Mouse (Mus musculus): ENCODE results near the gene Cpeb2. TPM values are rescaled to one million over a fixed set of nuclear protein-coding genes. Genes with fewer than 3 reads are reported as not detected.

The Cpeb2 gene
- polyA plus RNA-seq, 1 experiment from 2014 or later: 1.4 TPM

DNA sequence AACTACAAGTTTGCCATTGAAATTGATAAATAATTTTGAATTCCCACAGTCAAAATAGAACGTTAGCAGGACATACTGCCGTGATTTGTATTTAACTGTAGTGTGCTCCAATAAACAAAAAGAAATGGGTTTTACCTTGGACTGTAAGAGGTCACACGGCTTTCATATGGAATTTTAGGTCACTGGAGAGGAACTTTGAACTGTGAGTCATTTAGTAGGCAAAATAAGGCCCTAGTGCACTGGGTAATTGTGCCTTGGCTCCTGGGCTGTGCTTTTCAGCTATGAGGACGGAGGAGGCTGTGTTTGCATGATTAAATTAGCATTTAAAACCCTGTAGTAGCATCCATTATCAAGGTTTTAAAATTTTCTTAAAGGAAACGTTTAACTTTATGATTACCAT, 3.0 kb downstream of the Cpeb2 start:
- H3K27ac ChIP-seq (ENCODE audit: low read length): no peak overlapping the region
- H3K4me1 ChIP-seq (ENCODE audit: insufficient read depth, low read length): peaks cover 3% of the 10 kb centered on the region; the same call in 1 of the 2 replicates
- peaks cover 12% of the 10 kb centered on the region for H3K27me3 ChIP-seq (ENCODE audit: insufficient read depth, low read length)
- no peaks in the 10 kb centered on the region for H3K36me3 ChIP-seq (ENCODE audit: insufficient read depth, low read length)
- no peak overlapping the region for H3K9ac ChIP-seq (replicated peaks; ENCODE audit: low read length)
- no peak for ATAC-seq (ENCODE audit: low FRiP score, low TSS enrichment)
- no peaks in the 10 kb centered on the region for H3K9me3 ChIP-seq (ENCODE audit: low read length)
- WGBS: 35% methylated on average over 5 of the region's 5 CpGs
- peak overlapping the region; percentile 98 for H3K4me2 ChIP-seq (replicated peaks; ENCODE audit: low read depth, low read length)
- peak overlapping the region; percentile 77 for H3K4me3 ChIP-seq (ENCODE audit: low read length)

DNA sequence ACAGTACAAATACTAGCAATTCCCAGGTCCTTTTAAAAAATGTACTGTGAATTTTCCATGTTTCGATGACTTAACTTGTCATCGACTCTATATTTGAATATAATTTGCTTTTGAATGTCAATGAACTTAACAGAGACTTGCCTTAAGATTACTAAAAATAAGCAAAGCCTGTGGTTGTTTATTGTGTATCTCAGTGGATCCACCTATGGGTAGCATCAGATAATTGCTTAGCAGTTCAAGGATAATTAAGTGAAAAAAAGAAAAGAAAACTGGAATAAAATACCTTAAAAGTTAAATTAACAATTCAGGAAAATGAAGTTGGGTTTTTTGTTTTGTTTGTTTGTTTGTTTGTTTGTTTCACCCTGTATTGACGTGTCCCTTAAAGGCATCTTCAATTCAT, 3.5 kb downstream of the Cpeb2 start:
- 70% methylated on average over 3 of the region's 3 CpGs for WGBS
- Histone ChIP-seq H3K36me3 (ENCODE audit: insufficient read depth, low read length) (no peaks in the 10 kb centered on the region), H3K27me3 (ENCODE audit: insufficient read depth, low read length) (peaks cover 7% of the 10 kb centered on the region; the same call in 1 of the 2 replicates), H3K4me1 (ENCODE audit: insufficient read depth, low read length) (peaks cover 3% of the 10 kb centered on the region; the same call in 1 of the 2 replicates), H3K9me3 (ENCODE audit: low read length) (no peaks in the 10 kb centered on the region), H3K4me3 (ENCODE audit: low read length) (no peak overlapping the region), H3K4me2 (replicated peaks; ENCODE audit: low read depth, low read length) (no peak overlapping the region), H3K9ac (replicated peaks; ENCODE audit: low read length) (no peak overlapping the region), H3K27ac (ENCODE audit: low read length) (no peak overlapping the region)
- no peak for ATAC-seq (ENCODE audit: low FRiP score, low TSS enrichment)

DNA sequence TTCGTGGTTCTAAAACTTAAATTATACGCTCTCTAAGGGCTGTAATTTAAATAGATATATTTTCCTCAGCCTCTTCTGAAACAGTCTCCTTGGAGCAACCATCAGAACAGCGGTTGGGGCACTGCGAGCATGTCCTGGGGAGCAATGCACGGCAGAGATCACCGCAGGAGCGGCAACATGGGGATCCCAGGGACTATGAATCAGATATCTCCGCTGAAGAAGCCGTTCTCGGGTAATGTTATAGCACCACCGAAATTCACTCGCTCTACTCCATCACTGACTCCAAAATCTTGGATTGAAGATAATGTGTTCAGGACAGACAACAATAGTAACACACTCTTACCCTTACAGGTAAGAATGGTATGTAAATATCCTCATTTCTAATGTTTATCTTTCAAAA, 4.3 kb downstream of the Cpeb2 start:
- Histone ChIP-seq H3K27me3 (ENCODE audit: insufficient read depth, low read length) (peaks cover 6% of the 10 kb centered on the region; the same call in 1 of the 2 replicates), H3K9me3 (ENCODE audit: low read length) (no peaks in the 10 kb centered on the region), H3K4me3 (ENCODE audit: low read length) (no peak overlapping the region), H3K4me2 (replicated peaks; ENCODE audit: low read depth, low read length) (no peak overlapping the region), H3K36me3 (ENCODE audit: insufficient read depth, low read length) (no peaks in the 10 kb centered on the region), H3K27ac (ENCODE audit: low read length) (no peak overlapping the region), H3K4me1 (ENCODE audit: insufficient read depth, low read length) (peaks cover 3% of the 10 kb centered on the region; the same call in 1 of the 2 replicates), H3K9ac (replicated peaks; ENCODE audit: low read length) (no peak overlapping the region)
- ATAC-seq (ENCODE audit: low FRiP score, low TSS enrichment): no peak
- WGBS: 71% methylated on average over 12 of the region's 12 CpGs

DNA sequence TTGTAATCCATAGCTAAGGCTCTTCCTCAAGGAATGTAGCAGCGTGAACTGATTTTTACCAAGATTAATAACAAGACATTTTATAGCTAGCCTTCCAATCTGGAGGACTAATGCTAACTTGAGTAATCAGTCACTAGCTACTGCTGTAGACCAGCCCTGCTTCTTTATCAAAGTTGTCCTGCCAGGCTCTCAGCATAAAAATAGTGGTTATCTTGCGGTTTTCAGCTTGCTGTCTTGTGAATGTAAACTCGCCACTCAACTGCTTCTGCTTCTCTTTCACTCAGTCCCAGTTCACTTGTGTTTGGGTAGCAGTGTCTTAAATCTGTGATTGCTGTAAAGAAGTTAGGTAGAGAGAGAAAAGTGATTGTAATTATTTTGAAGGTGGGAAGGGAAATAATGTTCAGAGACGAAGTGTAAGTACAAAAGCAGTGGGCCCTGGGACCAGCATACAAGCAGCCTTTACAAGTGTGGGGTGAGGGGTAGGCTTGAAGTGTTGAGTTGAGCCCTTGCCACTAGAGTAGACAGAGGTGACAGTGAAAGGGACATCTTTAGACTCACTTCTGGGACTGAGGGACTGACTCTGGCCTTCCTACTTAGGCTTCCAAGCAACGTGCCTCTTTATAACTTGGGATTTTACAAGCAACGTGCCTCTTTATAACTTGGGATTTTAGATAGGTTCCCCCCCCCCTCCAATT, 6.3 kb downstream of the Cpeb2 start:
- H3K9ac ChIP-seq (replicated peaks; ENCODE audit: low read length): no peak overlapping the region
- H3K4me3 ChIP-seq (ENCODE audit: low read length): no peak overlapping the region
- H3K9me3 ChIP-seq (ENCODE audit: low read length): no peaks in the 10 kb centered on the region
- H3K27ac ChIP-seq (ENCODE audit: low read length): no peak overlapping the region
- peaks cover 6% of the 10 kb centered on the region; the same call in 1 of the 2 replicates for H3K27me3 ChIP-seq (ENCODE audit: insufficient read depth, low read length)
- peaks cover 3% of the 10 kb centered on the region; the same call in 1 of the 2 replicates for H3K4me1 ChIP-seq (ENCODE audit: insufficient read depth, low read length)
- no peak for ATAC-seq (ENCODE audit: low FRiP score, low TSS enrichment)
- 89% methylated on average over 6 of the region's 6 CpGs for WGBS
- no peak overlapping the region for H3K4me2 ChIP-seq (replicated peaks; ENCODE audit: low read depth, low read length)
- H3K36me3 ChIP-seq (ENCODE audit: insufficient read depth, low read length): no peaks in the 10 kb centered on the region

DNA sequence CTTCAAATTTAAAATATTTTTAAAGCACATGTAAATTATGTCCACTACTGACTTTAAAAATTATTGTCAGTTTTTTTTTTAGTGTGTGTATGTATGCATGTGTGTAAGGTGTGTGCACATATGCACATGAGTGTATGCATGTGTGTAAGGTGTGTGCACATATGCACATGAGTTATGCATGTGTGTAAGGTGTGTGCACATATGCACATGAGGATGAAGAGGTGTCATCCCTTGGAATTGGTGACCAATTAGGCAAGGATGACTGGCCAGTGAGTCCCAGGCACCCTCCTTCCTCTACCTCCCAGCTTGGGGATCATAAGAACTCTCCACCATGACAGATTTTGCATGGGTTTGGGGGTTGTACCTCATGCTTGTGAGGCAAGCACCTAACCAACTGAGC, 7.8 kb downstream of the Cpeb2 start:
- ATAC-seq (ENCODE audit: low FRiP score, low TSS enrichment): no peak
- Histone ChIP-seq H3K27me3 (ENCODE audit: insufficient read depth, low read length) (peaks cover 6% of the 10 kb centered on the region; the same call in 1 of the 2 replicates), H3K9me3 (ENCODE audit: low read length) (no peaks in the 10 kb centered on the region), H3K4me1 (ENCODE audit: insufficient read depth, low read length) (peaks cover 3% of the 10 kb centered on the region; the same call in 1 of the 2 replicates), H3K9ac (replicated peaks; ENCODE audit: low read length) (no peak overlapping the region), H3K4me3 (ENCODE audit: low read length) (no peak overlapping the region), H3K36me3 (ENCODE audit: insufficient read depth, low read length) (peaks cover 3% of the 10 kb centered on the region; the same call in 1 of the 2 replicates), H3K27ac (ENCODE audit: low read length) (no peak overlapping the region), H3K4me2 (replicated peaks; ENCODE audit: low read depth, low read length) (no peak overlapping the region)

DNA sequence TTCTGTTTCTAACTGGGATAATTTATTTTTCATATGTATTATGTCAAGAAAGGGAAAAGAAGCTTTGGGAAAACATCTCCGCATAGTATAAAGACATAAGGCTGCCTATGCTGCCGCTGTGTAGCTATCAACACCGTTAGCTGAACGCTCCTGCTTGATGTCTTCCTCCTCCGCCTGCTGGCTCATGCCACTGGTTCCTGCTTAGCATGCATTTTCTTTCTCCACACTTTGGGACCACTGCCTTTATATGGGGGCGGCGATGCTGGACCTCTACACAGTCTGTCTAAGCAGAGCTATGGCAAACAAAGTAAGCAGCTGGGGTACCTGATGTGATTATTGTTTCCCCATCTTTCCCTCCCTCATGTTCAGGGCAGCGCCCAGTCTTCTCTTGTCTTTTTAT, 13.3 kb downstream of the Cpeb2 start:
- Histone ChIP-seq H3K4me1 (ENCODE audit: insufficient read depth, low read length) (no peaks in the 10 kb centered on the region), H3K9me3 (ENCODE audit: low read length) (no peaks in the 10 kb centered on the region), H3K36me3 (ENCODE audit: insufficient read depth, low read length) (peaks cover 3% of the 10 kb centered on the region; the same call in 1 of the 2 replicates), H3K9ac (replicated peaks; ENCODE audit: low read length) (no peak overlapping the region), H3K4me3 (ENCODE audit: low read length) (no peak overlapping the region), H3K27me3 (ENCODE audit: insufficient read depth, low read length) (no peaks in the 10 kb centered on the region), H3K4me2 (replicated peaks; ENCODE audit: low read depth, low read length) (no peak overlapping the region), H3K27ac (ENCODE audit: low read length) (no peak overlapping the region)
- ATAC-seq (ENCODE audit: low FRiP score, low TSS enrichment): no peak
- WGBS: 81% methylated on average over 8 of the region's 8 CpGs

DNA sequence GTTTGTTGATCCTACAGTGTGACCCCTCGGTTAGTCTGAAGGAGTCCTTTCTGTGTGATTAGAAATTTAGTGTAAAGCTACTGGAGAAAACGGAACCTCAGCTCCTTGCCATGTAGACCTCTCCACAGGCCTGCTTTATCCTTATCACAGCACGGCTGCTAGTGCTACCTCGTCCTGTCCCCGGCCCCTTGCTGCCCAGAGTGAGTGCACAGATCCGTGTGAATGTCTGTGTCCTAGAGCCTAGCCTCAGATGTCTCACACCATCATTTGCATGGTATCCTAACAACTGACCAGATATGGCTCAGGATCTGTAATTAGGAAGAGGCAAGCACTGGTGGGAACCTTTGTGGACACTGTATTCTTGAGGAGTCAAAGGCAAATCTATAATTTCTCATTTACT, 14.0 kb downstream of the Cpeb2 start:
- Histone ChIP-seq H3K9me3 (ENCODE audit: low read length) (no peaks in the 10 kb centered on the region), H3K36me3 (ENCODE audit: insufficient read depth, low read length) (peaks cover 3% of the 10 kb centered on the region; the same call in 1 of the 2 replicates)

DNA sequence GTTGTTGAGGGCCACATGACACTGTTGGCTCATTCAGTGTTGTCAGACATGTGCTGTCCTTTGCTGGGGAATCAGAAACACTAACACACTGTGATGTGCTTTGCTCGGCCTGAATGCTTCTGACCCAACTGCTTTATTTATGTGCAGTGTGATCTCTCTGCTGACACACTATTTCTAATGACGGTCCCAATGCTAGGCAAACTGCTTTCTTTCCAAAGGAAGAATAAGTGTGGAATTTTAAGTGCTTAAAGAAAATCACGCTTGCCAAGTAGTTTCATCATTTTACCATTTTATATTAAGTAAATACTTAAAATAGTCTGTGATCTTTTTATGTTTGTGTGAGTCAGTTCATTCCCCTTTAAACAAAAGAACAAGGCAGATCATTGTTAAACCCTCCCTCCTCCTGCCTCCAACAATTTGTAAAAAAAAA, 15.0 kb downstream of the Cpeb2 start:
- no peak overlapping the region for H3K4me3 ChIP-seq (ENCODE audit: low read length)
- ATAC-seq (ENCODE audit: low FRiP score, low TSS enrichment): no peak
- H3K27ac ChIP-seq (ENCODE audit: low read length): no peak overlapping the region
- no peak overlapping the region for H3K9ac ChIP-seq (replicated peaks; ENCODE audit: low read length)
- H3K4me1 ChIP-seq (ENCODE audit: insufficient read depth, low read length): no peaks in the 10 kb centered on the region
- no peaks in the 10 kb centered on the region for H3K9me3 ChIP-seq (ENCODE audit: low read length)
- no peaks in the 10 kb centered on the region for H3K27me3 ChIP-seq (ENCODE audit: insufficient read depth, low read length)
- no peak overlapping the region for H3K4me2 ChIP-seq (replicated peaks; ENCODE audit: low read depth, low read length)
- 49% methylated on average over 3 of the region's 3 CpGs for WGBS
- H3K36me3 ChIP-seq (ENCODE audit: insufficient read depth, low read length): peaks cover 3% of the 10 kb centered on the region; the same call in 1 of the 2 replicates

More for the DNA sequence above, 14.0 kb downstream of the Cpeb2 start:
- Histone ChIP-seq H3K4me3 (ENCODE audit: low read length) (no peak overlapping the region), H3K4me2 (replicated peaks; ENCODE audit: low read depth, low read length) (no peak overlapping the region), H3K4me1 (ENCODE audit: insufficient read depth, low read length) (no peaks in the 10 kb centered on the region), H3K9ac (replicated peaks; ENCODE audit: low read length) (no peak overlapping the region), H3K27me3 (ENCODE audit: insufficient read depth, low read length) (no peaks in the 10 kb centered on the region), H3K27ac (ENCODE audit: low read length) (no peak overlapping the region)
- ATAC-seq (ENCODE audit: low FRiP score, low TSS enrichment): no peak
- WGBS: 84% methylated on average over 6 of the region's 6 CpGs

DNA sequence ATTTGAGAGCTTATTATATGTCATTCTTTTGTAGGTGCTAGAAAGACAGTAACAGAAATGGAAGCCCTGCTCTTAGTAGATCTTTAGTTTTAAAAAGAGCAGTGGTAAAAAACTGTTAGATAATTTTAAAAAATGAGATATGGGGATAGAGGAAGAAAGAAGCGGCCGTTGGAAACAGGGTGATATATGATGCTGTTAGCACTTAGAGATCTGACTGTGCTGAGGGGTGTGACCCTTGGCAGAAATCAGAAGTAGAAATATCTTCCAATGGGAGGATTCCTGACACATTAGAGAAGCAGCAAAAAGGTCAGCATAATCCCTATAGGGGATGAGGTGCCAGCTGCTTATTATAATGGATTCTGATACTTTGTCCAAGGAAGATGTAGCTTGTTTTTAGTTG, 24.5 kb downstream of the Cpeb2 start:
- Histone ChIP-seq H3K36me3 (ENCODE audit: insufficient read depth, low read length) (no peaks in the 10 kb centered on the region), H3K27me3 (ENCODE audit: insufficient read depth, low read length) (no peaks in the 10 kb centered on the region), H3K27ac (ENCODE audit: low read length) (no peak overlapping the region), H3K9me3 (ENCODE audit: low read length) (no peaks in the 10 kb centered on the region), H3K4me1 (ENCODE audit: insufficient read depth, low read length) (no peaks in the 10 kb centered on the region), H3K4me2 (replicated peaks; ENCODE audit: low read depth, low read length) (no peak overlapping the region), H3K9ac (replicated peaks; ENCODE audit: low read length) (no peak overlapping the region), H3K4me3 (ENCODE audit: low read length) (no peak overlapping the region)
- no peak for ATAC-seq (ENCODE audit: low FRiP score, low TSS enrichment)
- WGBS: 71% methylated on average over 2 of the region's 2 CpGs

DNA sequence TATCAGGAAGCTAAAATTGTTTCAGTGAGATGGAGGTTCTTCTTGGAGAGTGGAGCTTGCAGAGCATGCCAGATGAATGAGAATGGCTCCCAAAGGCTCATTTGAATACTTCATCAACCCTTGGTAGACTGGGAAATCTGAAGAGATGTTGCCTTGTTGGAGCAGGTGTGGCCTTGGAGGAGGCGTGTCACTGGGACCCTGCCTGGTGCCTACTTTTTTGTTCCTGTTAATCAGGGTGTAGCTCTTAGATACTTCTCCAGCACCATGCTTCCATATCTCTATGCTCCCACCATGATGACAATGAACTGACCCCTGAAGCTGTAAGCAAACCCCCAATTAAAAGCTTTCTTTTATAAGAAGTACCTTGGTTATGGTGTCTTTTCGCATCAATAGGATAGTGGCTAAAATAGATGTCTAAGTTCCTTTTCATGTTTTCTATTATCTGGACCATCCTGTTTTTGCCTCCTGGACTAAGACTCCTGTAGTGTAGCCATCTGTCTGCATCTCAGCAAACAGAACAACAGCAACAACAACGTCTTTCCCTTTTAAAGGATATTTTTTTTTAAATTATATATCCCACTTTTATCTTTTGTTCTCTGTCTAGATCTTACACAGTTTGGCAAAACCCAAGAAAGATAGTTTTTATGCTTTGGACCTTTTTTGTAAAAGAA, 25.6 kb downstream of the Cpeb2 start:
- no peaks in the 10 kb centered on the region for H3K36me3 ChIP-seq (ENCODE audit: insufficient read depth, low read length)
- no peaks in the 10 kb centered on the region for H3K9me3 ChIP-seq (ENCODE audit: low read length)
- 91% methylated on average over 3 of the region's 3 CpGs for WGBS
- no peak overlapping the region for H3K27ac ChIP-seq (ENCODE audit: low read length)
- H3K4me1 ChIP-seq (ENCODE audit: insufficient read depth, low read length): no peaks in the 10 kb centered on the region
- no peak overlapping the region for H3K4me3 ChIP-seq (ENCODE audit: low read length)
- H3K9ac ChIP-seq (replicated peaks; ENCODE audit: low read length): no peak overlapping the region
- no peak for ATAC-seq (ENCODE audit: low FRiP score, low TSS enrichment)
- no peak overlapping the region for H3K4me2 ChIP-seq (replicated peaks; ENCODE audit: low read depth, low read length)
- H3K27me3 ChIP-seq (ENCODE audit: insufficient read depth, low read length): no peaks in the 10 kb centered on the region
